Mouse (Mus musculus): Measurements from ENCODE around the gene Tcf7l1.

The Tcf7l1 gene

GRCm38 (mm10) chr6:72747156-72747555, 41.9 kb downstream of the Tcf7l1 start:
- no peak for DNase-seq (ENCODE audit: low read depth in 1 of 2, low spot score in 2 of 2)

- no peak for DNase-seq (ENCODE audit: low read depth in 1 of 2, low spot score in 2 of 2)
These were observed 43.3 kb downstream of the Tcf7l1 start for GRCm38 (mm10) chr6:72745781-72746180.

DNA sequence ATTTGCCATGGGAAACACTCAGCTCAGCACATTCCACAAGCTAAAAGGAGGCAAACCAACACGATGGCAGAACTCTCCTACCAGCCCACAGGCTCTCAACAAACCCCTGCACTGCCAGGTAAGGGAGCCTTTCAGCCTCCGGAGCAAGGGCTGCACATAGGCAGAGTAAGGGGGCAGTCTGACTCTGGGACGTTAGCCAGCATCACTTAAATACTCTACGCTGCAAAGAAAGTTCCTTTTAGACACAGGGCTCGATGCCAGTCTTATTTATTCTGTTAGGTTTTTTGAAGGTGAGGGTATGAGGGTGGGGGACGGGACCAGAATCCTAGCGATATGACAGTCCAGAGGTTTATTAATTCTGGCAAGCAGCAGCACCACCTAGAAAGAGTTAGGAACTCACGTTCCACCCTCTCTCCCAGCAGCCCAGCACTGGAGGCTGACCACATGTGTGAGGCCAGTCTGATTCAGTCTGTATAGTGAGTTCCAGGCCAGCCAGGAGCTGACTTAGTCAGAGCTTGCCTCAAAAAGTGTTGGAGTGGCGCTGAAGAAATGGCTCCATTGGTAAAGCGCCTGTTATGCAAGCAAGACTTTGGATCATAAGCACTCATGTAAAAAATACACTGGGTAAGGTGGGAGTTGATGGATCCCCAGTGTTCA, 44.8 kb downstream of the Tcf7l1 start:
- DNase-seq (ENCODE audit: low read depth in 1 of 2, low spot score in 2 of 2) = no peak

- DNase-seq (ENCODE audit: low read depth in 1 of 2, low spot score in 2 of 2) = no peak
These were observed 45.4 kb downstream of the Tcf7l1 start for GRCm38 (mm10) chr6:72743624-72744041.

GRCm38 (mm10) chr6:72742331-72742730, 46.7 kb downstream of the Tcf7l1 start:
- DNase-seq (ENCODE audit: low read depth in 1 of 2, low spot score in 2 of 2) = no peak

DNA sequence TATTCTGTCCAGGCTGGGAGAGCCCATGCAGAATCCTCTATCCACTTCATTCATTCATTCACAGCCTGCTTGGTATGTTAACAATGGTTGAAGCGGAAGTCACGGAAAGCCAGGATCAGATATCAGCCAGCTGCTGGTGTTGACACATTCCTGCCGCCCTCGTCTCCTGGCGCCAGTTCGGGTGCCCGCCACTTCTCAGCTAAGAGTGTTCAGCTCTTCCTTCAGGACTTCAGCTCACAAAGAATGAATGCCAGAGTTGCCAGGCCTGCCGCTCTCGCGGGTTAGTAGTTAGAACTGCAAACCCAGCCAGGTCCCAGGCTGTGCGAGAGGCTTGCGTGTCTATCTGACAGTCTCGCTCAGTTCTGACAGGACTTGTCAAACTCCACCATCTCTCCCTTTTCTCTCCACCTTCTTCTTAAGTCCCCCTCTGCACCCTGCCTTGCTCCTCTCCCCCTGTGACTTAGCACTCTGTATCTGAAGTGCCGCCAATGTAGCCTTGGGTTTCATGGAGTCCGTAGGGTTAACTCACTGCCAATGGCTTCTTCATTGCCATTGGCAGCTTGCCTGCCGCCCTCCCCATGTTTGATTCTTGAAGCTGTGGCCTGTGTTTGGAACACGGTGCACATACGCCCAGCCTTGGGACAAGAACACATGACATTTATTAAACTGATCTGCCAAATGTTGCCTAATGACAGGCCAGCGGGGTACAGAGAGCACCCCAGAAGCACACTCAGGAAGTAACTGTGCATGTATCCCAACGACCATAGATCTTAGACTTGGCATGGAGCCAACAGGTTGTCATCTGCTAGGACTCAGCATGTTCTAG, 48.2 kb downstream of the Tcf7l1 start:
- no peak for DNase-seq (ENCODE audit: low read depth in 1 of 2, low spot score in 2 of 2)

DNA sequence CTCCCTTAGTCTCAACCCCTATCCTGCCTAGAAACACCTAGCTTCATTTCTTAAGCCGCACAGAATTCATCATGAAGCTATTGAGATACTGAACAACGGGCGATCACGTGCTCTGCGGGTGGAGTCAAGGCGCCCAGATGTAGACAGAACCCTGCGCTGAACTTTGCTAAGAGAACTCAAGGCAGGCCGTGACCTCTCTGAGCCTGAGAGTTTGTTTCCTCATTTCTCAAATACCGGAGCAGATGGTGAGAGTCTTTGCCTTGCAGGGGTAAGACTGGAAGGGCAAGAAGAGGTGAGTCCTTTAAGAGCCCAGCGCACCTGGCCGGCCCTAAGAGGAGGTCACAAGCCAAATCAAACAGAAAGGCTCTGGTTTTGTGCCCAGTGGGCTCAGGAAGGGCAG, 52.2 kb downstream of the Tcf7l1 start:
- no peak for DNase-seq (ENCODE audit: low read depth in 1 of 2, low spot score in 2 of 2)

DNA sequence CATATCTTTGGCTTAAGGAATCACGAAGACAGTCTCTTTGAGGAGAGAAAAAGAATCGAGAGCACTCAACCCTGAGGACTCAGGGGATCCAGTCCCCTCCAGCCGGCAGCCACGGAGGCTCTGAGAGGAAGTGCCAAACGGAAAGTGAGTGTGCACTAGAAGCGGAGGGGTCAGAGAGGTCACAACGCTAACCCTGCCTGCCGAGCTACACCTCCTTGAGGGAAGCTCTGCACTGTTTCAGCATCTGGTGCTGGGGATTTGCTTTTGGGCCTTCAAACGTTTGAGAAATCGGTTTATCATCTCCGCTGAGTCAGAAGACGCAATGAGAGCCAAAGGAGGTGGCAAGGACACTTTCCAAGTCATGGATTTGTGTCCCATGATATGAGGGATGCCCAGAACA, 53.8 kb downstream of the Tcf7l1 start:
- DNase-seq (ENCODE audit: low read depth in 1 of 2, low spot score in 2 of 2) = no peak

DNA sequence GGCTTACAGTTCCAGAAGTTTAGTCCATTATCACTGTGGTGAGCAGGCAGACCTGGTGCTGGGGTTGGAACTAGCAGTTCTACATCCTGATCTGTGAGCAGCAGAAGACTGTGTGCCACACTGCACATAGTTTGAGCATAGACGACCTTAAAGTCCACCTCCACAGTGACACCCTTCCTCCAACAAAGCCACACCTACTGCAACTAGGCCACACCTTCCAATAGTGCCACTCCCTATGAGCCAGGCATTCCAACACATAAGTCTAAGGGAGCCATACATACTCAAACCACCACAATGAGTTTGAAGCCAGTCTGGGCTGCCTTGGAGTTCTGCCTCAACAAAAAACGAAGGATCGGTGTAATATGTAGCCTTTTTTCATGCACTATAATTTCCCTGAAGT, 55.7 kb downstream of the Tcf7l1 start:
- DNase-seq (ENCODE audit: low read depth in 1 of 2, low spot score in 2 of 2) = no peak

DNA sequence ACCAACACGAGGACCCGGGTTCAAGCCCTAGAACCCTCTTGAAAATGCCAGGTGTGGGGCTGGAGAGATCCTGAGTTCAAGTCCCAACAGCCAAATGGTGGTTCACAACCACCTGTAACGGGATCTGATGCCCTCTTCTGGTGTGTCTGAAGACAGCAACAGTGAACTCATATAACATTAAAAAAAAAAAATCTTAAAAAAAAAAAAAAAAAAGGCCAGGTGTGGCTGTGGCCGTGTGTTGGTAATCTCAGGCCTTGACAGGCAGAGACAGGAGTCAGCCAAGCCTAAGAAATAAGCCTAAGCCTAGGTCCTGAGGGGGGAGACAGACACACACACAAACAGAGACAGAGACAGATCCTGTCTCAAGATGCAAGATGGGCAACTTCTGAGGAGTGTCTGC, 56.9 kb downstream of the Tcf7l1 start:
- DNase-seq (ENCODE audit: low read depth in 1 of 2, low spot score in 2 of 2) = no peak

GRCm38 (mm10) chr6:72730560-72730849, 58.5 kb downstream of the Tcf7l1 start:
- DNase-seq (ENCODE audit: low read depth in 1 of 2, low spot score in 2 of 2) = no peak

DNA sequence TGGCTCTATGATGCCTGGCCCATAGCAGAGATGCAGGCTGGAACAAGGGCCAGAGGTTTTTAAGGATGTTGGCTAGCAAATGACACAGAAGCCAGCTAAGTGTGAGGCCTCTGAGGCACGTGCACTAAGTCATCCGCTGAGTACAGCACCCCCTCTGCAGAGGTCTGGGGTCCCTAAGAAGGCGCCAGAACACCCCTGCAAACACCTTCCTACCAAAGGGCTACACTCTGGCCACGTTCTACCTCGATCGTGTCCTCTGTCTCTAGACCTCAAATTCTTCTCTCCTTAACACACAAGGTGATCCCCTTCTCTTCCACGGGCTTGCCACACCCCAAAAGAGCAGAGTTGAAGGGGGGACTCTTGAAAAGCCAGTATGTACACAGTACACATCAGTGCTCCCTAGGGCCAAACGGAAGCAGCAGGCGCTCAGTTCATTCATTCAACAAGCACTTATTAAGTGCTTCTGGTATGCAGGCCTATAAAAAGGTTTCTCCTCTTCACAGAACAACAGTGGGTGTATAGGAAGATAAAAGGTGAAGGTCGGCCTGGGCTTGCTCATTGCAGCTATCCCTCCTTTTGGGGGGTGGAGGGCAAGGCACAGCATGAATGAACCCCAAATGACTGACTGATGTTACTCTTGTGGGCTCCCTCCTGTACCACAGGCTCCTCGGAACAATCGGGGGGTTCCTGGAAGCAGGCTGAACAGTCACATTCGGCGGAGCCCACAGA, 59.1 kb downstream of the Tcf7l1 start:
- no peak for DNase-seq (ENCODE audit: low read depth in 1 of 2, low spot score in 2 of 2)

DNA sequence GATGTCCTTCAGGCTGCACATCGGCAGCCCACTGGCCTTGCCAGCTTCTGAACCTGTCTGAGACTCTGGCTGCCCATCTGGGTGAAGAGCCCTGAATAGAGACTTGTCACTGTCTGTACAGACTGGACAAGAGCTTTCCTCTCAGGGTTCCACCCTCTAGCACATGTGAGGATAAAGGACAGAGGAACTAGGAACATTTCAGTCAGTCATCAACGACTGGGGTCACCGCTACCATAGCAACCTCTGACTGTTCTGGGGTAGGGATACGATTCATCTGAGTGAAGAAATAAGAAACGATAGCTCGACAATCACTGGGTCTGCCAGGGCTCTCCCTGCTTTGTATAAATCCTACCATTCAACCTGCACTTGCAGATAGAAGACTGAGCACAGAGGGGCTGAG, 61.2 kb downstream of the Tcf7l1 start:
- no peak for DNase-seq (ENCODE audit: low read depth in 1 of 2, low spot score in 2 of 2)

DNA sequence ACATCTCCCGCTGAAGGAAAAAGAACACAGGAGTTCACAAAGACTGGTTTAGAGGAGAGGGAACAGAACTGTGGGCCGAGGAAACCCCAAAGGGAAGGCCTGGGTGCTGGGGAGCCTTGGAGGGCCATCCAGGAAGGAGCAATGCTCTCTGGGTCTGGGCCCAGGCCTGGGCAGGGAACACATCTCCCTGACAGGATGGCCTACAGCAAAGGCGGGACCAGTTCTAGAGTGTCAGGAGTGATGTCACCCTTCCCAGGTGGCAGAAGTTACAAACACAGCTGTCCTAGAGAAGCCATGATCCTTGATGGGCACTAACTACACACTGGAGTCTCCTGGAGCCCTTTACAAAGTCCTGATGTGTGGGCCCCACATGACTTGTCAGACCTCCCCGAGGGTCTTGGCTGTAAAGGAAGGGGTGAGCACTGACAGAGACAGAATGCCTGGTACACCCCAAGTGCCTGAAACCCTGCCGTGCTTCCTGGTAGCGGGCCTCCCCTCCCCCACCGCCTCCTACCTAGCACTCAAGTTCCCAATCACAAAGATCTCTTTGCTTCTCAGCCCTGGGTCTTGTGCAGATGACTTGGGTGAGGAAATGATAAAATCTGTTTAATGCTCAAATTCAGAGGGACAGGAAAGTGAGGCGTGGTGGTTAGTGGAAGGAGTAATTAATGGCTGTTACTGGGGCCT, 64.4 kb downstream of the Tcf7l1 start:
- no peak for DNase-seq (ENCODE audit: low read depth in 1 of 2, low spot score in 2 of 2)

DNA sequence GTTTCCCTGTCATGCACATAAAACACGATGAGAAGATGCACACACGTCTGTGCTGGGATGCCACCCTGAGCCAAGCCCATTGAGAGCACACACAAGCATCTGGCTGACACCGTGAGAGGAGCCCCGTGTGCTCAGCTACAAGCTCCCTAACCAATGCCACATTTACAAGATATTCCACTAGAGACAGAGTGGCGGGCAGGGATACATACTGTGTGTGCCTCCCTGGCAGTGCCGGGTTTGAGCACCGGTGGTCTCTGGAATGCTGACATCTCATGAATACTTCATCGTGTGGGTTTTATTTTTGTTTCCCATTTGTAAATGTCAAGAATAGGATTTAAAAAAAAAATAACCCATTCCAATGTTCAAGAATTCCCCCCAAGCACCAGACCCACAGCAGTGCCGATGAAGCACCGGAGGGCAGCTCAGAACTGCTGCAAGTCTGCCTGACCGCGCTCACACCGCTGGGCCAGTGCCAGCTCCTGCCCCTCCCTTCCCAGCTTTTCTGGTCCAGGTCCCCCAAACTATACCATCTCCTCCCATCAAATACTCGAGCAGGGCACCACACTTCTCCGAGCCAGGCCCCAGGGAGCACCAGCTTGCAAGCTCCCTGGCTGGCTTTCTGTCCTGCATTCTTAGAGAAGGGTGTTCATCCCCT, 65.2 kb downstream of the Tcf7l1 start:
- DNase-seq (ENCODE audit: low read depth in 1 of 2, low spot score in 2 of 2) = no peak

DNA sequence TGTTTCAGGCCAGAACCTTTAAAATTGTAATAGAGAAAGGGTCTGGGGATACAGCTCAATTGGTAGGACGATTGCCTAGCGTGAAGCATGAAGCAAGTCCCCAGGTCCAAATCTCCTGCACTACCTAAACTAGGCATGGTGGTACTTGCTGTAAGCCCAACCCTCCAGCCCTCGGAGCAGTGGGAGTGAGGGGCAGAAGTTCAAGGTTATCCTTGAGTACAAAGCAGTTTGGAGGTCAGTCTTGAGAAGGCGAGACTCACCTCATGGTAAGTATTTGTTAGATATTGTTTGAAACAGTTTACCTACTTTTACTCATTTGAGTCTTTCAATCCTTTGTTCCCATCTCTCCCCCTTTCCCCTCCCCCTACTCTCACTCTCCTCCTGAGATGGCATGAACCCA, 65.9 kb downstream of the Tcf7l1 start:
- DNase-seq (ENCODE audit: low read depth in 1 of 2, low spot score in 2 of 2) = no peak

- DNase-seq (ENCODE audit: low read depth in 1 of 2, low spot score in 2 of 2) = no peak
These were observed 68.2 kb downstream of the Tcf7l1 start for GRCm38 (mm10) chr6:72720852-72721251.

GRCm38 (mm10) chr6:72714726-72715125, 74.3 kb downstream of the Tcf7l1 start:
- DNase-seq (ENCODE audit: low read depth in 1 of 2, low spot score in 2 of 2) = no peak

GRCm38 (mm10) chr6:72714250-72714649, 74.8 kb downstream of the Tcf7l1 start:
- DNase-seq (ENCODE audit: low read depth in 1 of 2, low spot score in 2 of 2) = no peak

- DNase-seq (ENCODE audit: low read depth in 1 of 2, low spot score in 2 of 2) = no peak
These were observed 77.5 kb downstream of the Tcf7l1 start for GRCm38 (mm10) chr6:72711508-72712081.
